Mouse (Mus musculus) heart, postnatal 0 days (tissue): ENCODE measurements at regions not wholly inside any gene's neighbourhood (a gene's known extent, or its start where the extent isn't known, plus 50 kb on each side); places are given as distances from the start of the nearest gene placed in this dataset.

Experiments used
- CTCF ChIP-seq: IDR thresholded peaks from 2 replicates; pipeline ENCODE4 v1.5.1; 2016; ENCODE audit warnings: antibody characterized with exemption, control low read depth, low read depth
- EP300 ChIP-seq: IDR thresholded peaks from 2 replicates; pipeline ENCODE4 v1.6.1; 2016; ENCODE audit warnings: antibody characterized with exemption, low read depth

GRCm38 (mm10) chr10:119087071-119087665 lies 152.7 kb downstream of the Cand1 start:
- TF ChIP-seq CTCF (no peak), EP300 (no peak)
